Mouse (Mus musculus) megakaryocyte, embryonic 14.5 days (primary cell): ENCODE data around the gene Rad1. TPM values are rescaled to one million over a fixed set of nuclear protein-coding genes. Genes with fewer than 3 reads are reported as not detected.
"Not testable (repeated sequence)": the region's sequence is repeated elsewhere in the genome, so short reads cannot be mapped to it uniquely, and the experiment has no call there.

Source experiments
- H3K27me3 ChIP-seq: replicated peaks from 2 replicates; pipeline ENCODE3; 2012; ENCODE audit warnings: inconsistent platforms
- H3K36me3 ChIP-seq: replicated peaks from 2 replicates; pipeline ENCODE3; 2012; ENCODE audit warnings: low read length, inconsistent platforms, mixed read lengths
- H3K4me1 ChIP-seq: 2 replicates; pipeline ENCODE4 v1.6.1; 2012; ENCODE audit warnings: inconsistent platforms
- H3K4me3 ChIP-seq: replicated peaks from 2 replicates; pipeline ENCODE3; 2012; ENCODE audit warnings: moderate library complexity, mild to moderate bottlenecking, inconsistent platforms
- H3K9me3 ChIP-seq: 2 replicates; pipeline ENCODE4 v1.6.1; 2012; ENCODE audit warnings: inconsistent platforms
- FLI1 ChIP-seq: IDR thresholded peaks from 2 replicates; pipeline ENCODE4 v1.6.1; 2012; ENCODE audit warnings: low read length, inconsistent platforms, mixed read lengths
- GATA1 ChIP-seq: IDR thresholded peaks from 3 replicates; pipeline ENCODE4 v1.6.1; 2012; ENCODE audit warnings: mixed read lengths, low read length, inconsistent platforms, borderline replicate concordance
- polyA plus RNA-seq: library from polyadenylated mRNA; stranded (reverse); fragments of >175 nt; gene quantifications from 2 replicates; pipeline ENCODE4 v1.2.3, GENCODE M21; 2012; ENCODE audit warnings: low replicate concordance; ENCODE audit not compliant: insufficient read depth

Rad1 gene
- polyA plus RNA-seq, 1 experiment = 1.5 TPM

GRCm38 (mm10) chr15:10500838-10501719 is 15.3 kb downstream of the Rad1 start:
- peaks cover 4% of the 10 kb centered on the region for H3K36me3 ChIP-seq
- peaks cover 5% of the 10 kb centered on the region for H3K4me1 ChIP-seq
- no peaks in the 10 kb centered on the region for H3K9me3 ChIP-seq
- peaks cover 6% of the 10 kb centered on the region for H3K27me3 ChIP-seq
- TF ChIP-seq GATA1 = no peak
- no peak for TF ChIP-seq FLI1
- H3K4me3 ChIP-seq = no peak overlapping the region

GRCm38 (mm10) chr15:10506099-10506498 is 20.3 kb downstream of the Rad1 start:
- Histone ChIP-seq H3K9me3 (no peaks in the 10 kb centered on the region), H3K4me3 (no peak overlapping the region), H3K36me3 (no peaks in the 10 kb centered on the region), H3K4me1 (no peaks in the 10 kb centered on the region), H3K27me3 (peaks cover 11% of the 10 kb centered on the region)
- no peak for TF ChIP-seq FLI1
- TF ChIP-seq GATA1 = no peak

- Histone ChIP-seq H3K27me3 (peaks cover 4% of the 10 kb centered on the region), H3K4me3 (no peak overlapping the region), H3K9me3 (no peaks in the 10 kb centered on the region), H3K4me1 (no peaks in the 10 kb centered on the region), H3K36me3 (no peaks in the 10 kb centered on the region)
- TF ChIP-seq GATA1 (no peak), FLI1 (no peak)
Observed at GRCm38 (mm10) chr15:10515166-10515565, 29.3 kb downstream of the Rad1 start.

- Histone ChIP-seq H3K36me3 (no peaks in the 10 kb centered on the region), H3K4me3 (no peak overlapping the region), H3K4me1 (no peaks in the 10 kb centered on the region), H3K9me3 (no peaks in the 10 kb centered on the region), H3K27me3 (peaks cover 3% of the 10 kb centered on the region)
- TF ChIP-seq FLI1 (no peak), GATA1 (no peak)
Observed at GRCm38 (mm10) chr15:10525896-10526295, 40.1 kb downstream of the Rad1 start.

- Histone ChIP-seq H3K27me3 (peaks cover 3% of the 10 kb centered on the region), H3K9me3 (no peaks in the 10 kb centered on the region), H3K36me3 (no peaks in the 10 kb centered on the region), H3K4me1 (no peaks in the 10 kb centered on the region), H3K4me3 (no peak overlapping the region)
- TF ChIP-seq GATA1 (no peak), FLI1 (no peak)
Observed at GRCm38 (mm10) chr15:10531352-10531751, 45.5 kb downstream of the Rad1 start.

- H3K27me3 ChIP-seq, H3K4me1 ChIP-seq, H3K36me3 ChIP-seq, H3K4me3 ChIP-seq, H3K9me3 ChIP-seq: not testable (repeated sequence)
Observed at GRCm38 (mm10) chr15:10533361-10533760, 47.5 kb downstream of the Rad1 start.

- no peaks in the 10 kb centered on the region for H3K36me3 ChIP-seq
- no peak for TF ChIP-seq FLI1
Observed at GRCm38 (mm10) chr15:10534591-10534990, 48.8 kb downstream of the Rad1 start.

GRCm38 (mm10) chr15:10535969-10536368 is 50.2 kb downstream of the Rad1 start:
- H3K36me3 ChIP-seq = no peaks in the 10 kb centered on the region
- TF ChIP-seq FLI1 (no peak), GATA1 (no peak)
- no peaks in the 10 kb centered on the region for H3K4me1 ChIP-seq
- H3K4me3 ChIP-seq = no peak overlapping the region
- no peaks in the 10 kb centered on the region for H3K9me3 ChIP-seq
- H3K27me3 ChIP-seq = no peaks in the 10 kb centered on the region

More at GRCm38 (mm10) chr15:10534591-10534990, 48.8 kb downstream of the Rad1 start:
- Histone ChIP-seq H3K4me1 (no peaks in the 10 kb centered on the region), H3K27me3 (no peaks in the 10 kb centered on the region), H3K4me3 (no peak overlapping the region), H3K9me3 (no peaks in the 10 kb centered on the region)

GRCm38 (mm10) chr15:10540271-10541088 is 54.7 kb downstream of the Rad1 start:
- H3K9me3 ChIP-seq = no peaks in the 10 kb centered on the region
- no peaks in the 10 kb centered on the region for H3K36me3 ChIP-seq
- no peaks in the 10 kb centered on the region for H3K4me1 ChIP-seq
- TF ChIP-seq FLI1 = no peak
- TF ChIP-seq GATA1 = no peak
- no peak overlapping the region for H3K4me3 ChIP-seq
- no peaks in the 10 kb centered on the region for H3K27me3 ChIP-seq

Other genes with a start within 250 kb of the Rad1 start
- gene Gm21973, start 160.6 kb upstream of the Rad1 start, polyA plus RNA-seq = not detected in 2 replicates
- gene Agxt2, start 127.5 kb upstream of the Rad1 start, polyA plus RNA-seq = not detected in 2 replicates
- gene Dnajc21, start 15.5 kb upstream of the Rad1 start, polyA plus RNA-seq = 4.1 and 12.6 TPM in 2 replicates
- gene Brix1, start 71 bp upstream of the Rad1 start, polyA plus RNA-seq = 2.7 and 48.2 TPM in 2 replicates
- not detected in 2 replicates for gene Ttc23l, start 72.7 kb downstream of the Rad1 start, polyA plus RNA-seq
- gene Rai14, start 228.6 kb downstream of the Rad1 start, polyA plus RNA-seq = 2.1 TPM in 1 of 2 replicates, not detected in the other